Mouse (Mus musculus) cortical plate, adult 2 months (tissue): ENCODE results near the gene Snx12. TPM values are rescaled to one million over a fixed set of nuclear protein-coding genes. Genes with fewer than 3 reads are reported as not detected.
A peak's percentile ranks its signal among the peaks of the same experiment; 100 is the strongest.

ENCODE experiments used
- H3K27ac ChIP-seq: fragments of 200-500 bp; 2 replicates; pipeline ENCODE4 v1.5.1; 2012; ENCODE audit warnings: low read length, control low read depth, inconsistent platforms; ENCODE audit not compliant: insufficient read depth
- H3K4me1 ChIP-seq: fragments of 200-500 bp; 2 replicates; pipeline ENCODE4 v1.6.1; 2011; ENCODE audit warnings: low read length; ENCODE audit not compliant: control insufficient read depth, insufficient read depth
- H3K4me3 ChIP-seq: fragments of 200-500 bp; 2 replicates; pipeline ENCODE4 v1.5.1; 2011; ENCODE audit warnings: mild to moderate bottlenecking, low read length, control low read depth; ENCODE audit not compliant: insufficient read depth
- CTCF ChIP-seq: fragments of 200-500 bp; IDR thresholded peaks from 2 replicates; pipeline ENCODE4 v1.5.1; 2011; ENCODE audit warnings: mild to moderate bottlenecking, control low read depth, low read length; ENCODE audit not compliant: insufficient read depth; ENCODE audit errors: extremely low read depth
- POLR2A ChIP-seq: fragments of 200-500 bp; IDR thresholded peaks from 2 replicates; pipeline ENCODE4 v1.6.1; 2011; ENCODE audit warnings: mild to moderate bottlenecking, low read length, control low read depth; ENCODE audit not compliant: insufficient read depth; ENCODE audit errors: extremely low read depth
- polyA plus RNA-seq: library from polyadenylated mRNA; depleted of rRNA; stranded (reverse); fragments of >200 nt; gene quantifications from 2 replicates; pipeline ENCODE4 v1.2.3, GENCODE M21; 2012

The Snx12 gene
- polyA plus RNA-seq, 1 experiment = 31.5 TPM

DNA sequence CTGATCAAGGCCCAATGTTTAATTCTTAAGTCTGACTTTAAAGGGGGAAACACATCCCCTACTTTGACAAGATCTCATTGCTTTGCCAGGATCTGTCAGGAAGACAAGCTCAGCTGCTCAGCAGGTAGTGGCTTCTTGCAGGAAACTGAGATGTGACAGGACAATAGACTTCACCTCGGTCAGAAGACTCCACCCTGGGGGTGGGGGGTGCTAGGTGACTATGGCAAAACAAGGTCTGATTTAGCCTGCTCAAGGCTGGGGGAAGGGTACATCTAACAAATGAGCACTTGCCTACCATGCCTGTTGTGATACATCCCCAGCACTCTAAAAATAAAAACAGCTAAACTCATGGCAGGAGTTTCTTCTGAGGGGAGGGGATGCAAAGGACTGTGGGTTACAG lies 22.6 kb upstream of the Snx12 start:
- no peaks in the 10 kb centered on the region for H3K4me1 ChIP-seq
- no peak overlapping the region for H3K4me3 ChIP-seq
- TF ChIP-seq CTCF (no peak), POLR2A (no peak)
- H3K27ac ChIP-seq = no peak overlapping the region

DNA sequence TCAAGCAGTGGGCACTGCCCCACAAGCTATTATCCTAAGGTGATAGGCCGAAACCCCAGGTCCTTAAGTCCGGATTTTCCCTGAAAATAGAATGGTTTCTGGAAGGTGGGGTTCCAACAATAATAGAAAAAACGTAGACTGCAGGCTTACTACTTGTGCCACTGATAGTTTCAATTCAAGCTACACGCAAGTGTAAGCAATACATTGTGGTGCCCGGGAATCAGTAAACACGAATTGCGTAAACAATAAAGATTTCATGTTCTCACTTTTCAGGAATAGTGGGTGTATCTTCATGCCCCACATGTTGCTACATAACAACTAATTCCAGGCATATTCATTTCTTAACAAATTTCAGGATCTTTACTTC lies 416 bp upstream of the Snx12 start:
- peak overlapping the region; percentile 2 for H3K4me3 ChIP-seq
- no peaks in the 10 kb centered on the region for H3K4me1 ChIP-seq
- no peak overlapping the region for H3K27ac ChIP-seq
- no peak for TF ChIP-seq CTCF
- TF ChIP-seq POLR2A = no peak

DNA sequence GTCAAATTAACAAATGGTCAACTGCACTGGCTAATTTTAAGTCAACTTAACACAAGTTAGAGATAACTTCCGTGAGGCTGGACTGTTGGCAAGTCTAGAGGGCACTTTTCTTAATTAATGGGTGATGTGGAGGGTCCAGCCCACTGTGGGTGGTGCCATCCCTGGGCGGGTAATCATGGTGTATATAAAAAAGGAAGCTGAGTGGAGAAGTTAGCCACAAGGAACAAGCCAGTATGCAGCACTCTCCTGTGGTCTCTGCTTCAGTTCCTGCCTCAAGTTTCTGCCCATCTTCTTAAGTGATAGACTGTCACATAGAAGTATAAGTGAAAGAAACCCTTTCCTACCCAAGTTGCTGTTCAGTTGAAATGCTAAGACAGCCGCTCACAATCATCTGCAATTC lies 33.1 kb downstream of the Snx12 start:
- Histone ChIP-seq H3K27ac (no peak overlapping the region), H3K4me3 (no peak overlapping the region), H3K4me1 (no peaks in the 10 kb centered on the region)
- TF ChIP-seq POLR2A (no peak), CTCF (no peak)

DNA sequence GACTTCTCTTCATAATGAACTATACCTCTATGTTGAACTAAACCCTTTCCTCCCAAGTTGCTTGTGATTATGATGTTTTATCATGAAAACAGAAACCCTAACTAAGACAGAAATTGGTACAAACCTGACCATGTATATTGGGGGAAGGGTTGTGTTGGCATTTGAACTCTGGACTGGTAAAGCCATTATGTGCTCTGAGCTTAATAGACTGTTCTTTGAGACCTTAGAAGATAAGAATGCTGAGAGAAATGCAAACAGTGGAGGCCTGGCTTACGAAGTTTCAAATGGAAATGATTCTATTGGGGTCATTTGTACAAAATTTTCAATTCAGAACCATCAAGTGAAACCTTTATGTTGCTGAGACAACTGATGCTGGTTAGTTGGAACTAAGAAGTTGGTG lies 34.7 kb downstream of the Snx12 start:
- TF ChIP-seq CTCF (no peak), POLR2A (no peak)
- no peak overlapping the region for H3K4me3 ChIP-seq
- no peak overlapping the region for H3K27ac ChIP-seq
- H3K4me1 ChIP-seq = no peaks in the 10 kb centered on the region

DNA sequence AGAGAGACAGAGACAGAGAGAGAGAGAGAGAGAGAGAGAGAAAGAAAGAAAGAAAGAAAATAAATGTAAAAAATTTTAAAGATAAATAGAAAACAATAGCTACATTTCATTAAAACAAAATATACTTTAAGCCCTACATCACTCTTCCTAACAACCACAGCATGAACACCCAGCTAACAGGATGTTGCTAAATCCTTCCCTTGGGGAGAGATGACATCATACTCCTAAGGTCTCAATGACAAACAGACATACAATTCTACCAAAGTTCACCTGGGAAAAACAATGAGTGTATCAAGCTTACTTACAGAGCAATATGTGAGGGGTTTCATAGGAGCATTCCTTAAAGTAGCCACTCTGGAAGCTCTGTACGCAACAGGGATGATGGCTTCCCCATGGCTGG lies 49.0 kb downstream of the Snx12 start:
- no peak overlapping the region for H3K27ac ChIP-seq
- TF ChIP-seq CTCF = no peak
- no peak for TF ChIP-seq POLR2A
- H3K4me3 ChIP-seq = no peak overlapping the region
- H3K4me1 ChIP-seq = no peaks in the 10 kb centered on the region

DNA sequence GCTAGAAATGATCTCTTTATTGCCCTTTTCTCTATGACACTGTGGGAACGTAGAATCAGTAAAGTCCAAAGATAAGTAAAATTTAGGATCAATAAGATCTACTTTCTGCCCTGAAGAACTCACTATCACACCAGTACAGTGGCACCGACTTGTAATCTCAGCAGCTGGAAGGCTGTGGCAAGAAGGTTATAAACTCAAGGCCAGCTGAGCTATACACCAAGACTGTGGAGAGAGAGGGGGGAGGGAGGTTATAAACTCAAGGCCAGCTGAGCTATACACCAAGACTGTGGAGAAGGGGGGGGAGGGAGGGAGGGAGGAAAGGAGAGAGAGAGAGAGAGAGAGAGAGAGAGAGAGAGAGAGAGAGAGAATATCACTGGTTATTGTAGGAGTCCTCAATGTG lies 53.9 kb downstream of the Snx12 start:
- TF ChIP-seq CTCF = no peak
- TF ChIP-seq POLR2A = no peak
- Histone ChIP-seq H3K4me3 (no peak overlapping the region), H3K27ac (no peak overlapping the region), H3K4me1 (no peaks in the 10 kb centered on the region)

DNA sequence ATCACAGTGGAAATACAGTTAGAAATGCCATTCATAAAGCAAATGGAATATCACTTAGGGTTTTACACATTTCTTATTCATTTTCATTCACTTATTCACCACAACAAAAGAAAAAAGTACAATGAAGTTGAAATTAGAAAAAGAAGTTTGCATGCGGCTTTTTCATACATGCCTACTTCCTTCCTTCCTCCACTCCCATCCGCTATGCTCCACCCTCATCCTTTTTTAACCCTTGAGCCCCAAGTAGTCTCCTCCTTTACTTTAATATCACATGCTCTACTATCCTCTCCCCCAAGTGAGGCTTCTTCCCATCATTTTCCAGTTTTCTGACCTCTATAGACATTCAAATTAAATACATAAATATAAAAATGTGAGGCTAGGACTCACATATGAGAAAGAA lies 58.6 kb downstream of the Snx12 start:
- no peak overlapping the region for H3K27ac ChIP-seq
- no peak for TF ChIP-seq CTCF
- no peaks in the 10 kb centered on the region for H3K4me1 ChIP-seq

DNA sequence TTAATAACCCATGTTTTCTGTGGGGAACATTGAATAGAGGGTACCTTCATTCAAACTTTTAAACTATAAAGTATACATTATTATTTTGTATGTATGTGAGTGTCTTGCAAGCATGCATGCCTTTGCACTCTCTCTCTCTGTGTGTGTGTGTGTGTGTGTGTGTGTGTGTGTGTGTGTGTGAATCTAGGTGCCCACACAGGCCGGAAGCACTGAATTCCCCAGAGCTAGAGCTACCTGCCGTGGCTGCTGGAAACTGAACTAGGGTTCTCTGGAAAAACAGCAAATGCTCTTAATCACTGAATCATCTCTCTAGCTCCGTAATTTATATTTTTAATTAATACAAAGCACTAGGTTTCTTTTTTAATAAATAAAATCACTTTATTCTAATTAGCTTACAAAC lies 59.1 kb downstream of the Snx12 start:
- Histone ChIP-seq H3K4me3 (no peak overlapping the region), H3K27ac (no peak overlapping the region), H3K4me1 (no peaks in the 10 kb centered on the region)
- no peak for TF ChIP-seq CTCF
- no peak for TF ChIP-seq POLR2A

More for the DNA sequence above, 58.6 kb downstream of the Snx12 start:
- no peak overlapping the region for H3K4me3 ChIP-seq

DNA sequence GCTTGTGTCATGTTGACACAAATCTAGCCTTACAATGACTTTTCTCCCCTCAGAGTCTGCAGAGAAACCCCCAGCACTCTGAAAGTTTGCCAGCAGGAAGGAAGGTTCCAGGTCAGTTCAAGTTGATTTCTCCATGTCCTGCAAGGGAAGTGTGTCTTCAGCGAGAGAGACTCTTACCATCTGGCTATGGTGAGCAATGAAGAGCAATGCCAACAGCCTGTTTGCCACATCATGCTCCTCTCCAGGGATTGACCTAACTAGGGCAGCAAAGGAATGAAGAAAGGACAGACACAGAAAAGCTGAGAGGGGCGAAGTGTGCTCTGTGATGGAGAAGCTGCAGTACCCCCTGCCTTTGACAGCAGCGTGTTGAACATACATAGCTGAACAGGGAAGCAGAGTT lies 59.8 kb downstream of the Snx12 start:
- H3K27ac ChIP-seq = no peak overlapping the region
- H3K4me1 ChIP-seq = no peaks in the 10 kb centered on the region
- no peak for TF ChIP-seq POLR2A
- no peak for TF ChIP-seq CTCF
- H3K4me3 ChIP-seq = no peak overlapping the region

DNA sequence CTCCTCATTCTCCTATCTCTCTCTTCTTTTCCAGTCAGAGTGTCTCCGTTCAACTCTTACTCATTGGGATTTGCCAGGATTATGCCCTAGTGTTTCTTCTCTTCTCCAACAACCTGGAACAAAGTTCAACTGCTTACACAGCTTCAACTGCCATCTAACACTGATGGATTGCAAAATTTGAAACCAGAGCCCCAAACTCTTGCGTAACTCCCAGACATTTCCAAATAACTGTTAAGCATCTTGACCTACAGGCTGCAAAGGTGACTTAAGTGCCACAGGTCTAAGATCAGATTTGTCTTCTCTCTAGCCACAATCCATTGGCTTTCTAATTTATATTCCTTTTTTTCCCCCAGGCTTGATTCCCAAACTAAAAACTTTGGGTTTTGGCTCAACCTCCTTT lies 64.9 kb downstream of the Snx12 start:
- H3K4me3 ChIP-seq = no peak overlapping the region
- TF ChIP-seq POLR2A = no peak
- no peak for TF ChIP-seq CTCF
- no peaks in the 10 kb centered on the region for H3K4me1 ChIP-seq
- H3K27ac ChIP-seq = no peak overlapping the region

DNA sequence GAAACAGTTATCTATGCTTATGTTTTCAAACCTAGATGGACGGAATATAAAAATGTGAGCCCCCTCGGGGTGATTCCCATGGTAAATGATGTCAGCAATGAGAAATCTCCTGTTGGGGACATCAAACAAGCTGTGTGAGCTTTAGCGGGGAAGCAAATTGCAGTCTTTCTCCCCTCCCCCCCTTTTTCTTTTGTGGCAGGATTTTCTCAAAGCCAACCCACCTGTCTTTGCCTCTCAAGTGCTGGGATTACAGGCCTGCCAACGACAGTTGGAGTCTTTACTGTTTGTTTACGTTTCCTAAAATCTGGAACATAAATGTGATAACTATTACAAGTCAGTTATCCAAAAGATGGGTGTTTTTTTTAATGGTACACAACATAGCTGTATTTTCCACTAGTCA lies 66.0 kb downstream of the Snx12 start:
- no peak overlapping the region for H3K27ac ChIP-seq
- H3K4me3 ChIP-seq = no peak overlapping the region
- TF ChIP-seq POLR2A (no peak), CTCF (no peak)
- H3K4me1 ChIP-seq = no peaks in the 10 kb centered on the region
